Mouse (Mus musculus) thymus, postnatal 4 days (tissue): ENCODE data around the gene Dcst2.

Experiments
- DNase-seq: peaks from one replicate; pipeline ENCODE4 v3.0.0; 2021

The Dcst2 gene

GRCm38 (mm10) chr3:89417840-89418169 is 56.0 kb downstream of the Dcst2 start:
- DNase-seq = no peak

- peak; percentile 89 for DNase-seq
Observed at GRCm38 (mm10) chr3:89418170-89418860, 56.5 kb downstream of the Dcst2 start, which contains the start of the genes Cks1b and Shc1. Gene Cks1b, minus strand, starts transcription at chr3:89418383. Gene Shc1, plus strand, starts transcription at chr3:89418443.

- peak; percentile 59 for DNase-seq
Observed at GRCm38 (mm10) chr3:89418861-89419250, 57.1 kb downstream of the Dcst2 start.

- no peak for DNase-seq
Observed at GRCm38 (mm10) chr3:89419571-89419970, 57.8 kb downstream of the Dcst2 start.

- no peak for DNase-seq
Observed at GRCm38 (mm10) chr3:89419981-89420380, 58.2 kb downstream of the Dcst2 start.

- no peak for DNase-seq
Observed at GRCm38 (mm10) chr3:89420421-89420820, 58.6 kb downstream of the Dcst2 start.

- DNase-seq = no peak
Observed at GRCm38 (mm10) chr3:89421002-89421774, 59.4 kb downstream of the Dcst2 start.

- no peak for DNase-seq
Observed at GRCm38 (mm10) chr3:89421810-89422473, 60.2 kb downstream of the Dcst2 start.

- no peak for DNase-seq
Observed at GRCm38 (mm10) chr3:89422556-89423205, 60.9 kb downstream of the Dcst2 start.

- DNase-seq = no peak
Observed at GRCm38 (mm10) chr3:89424416-89425140, 62.8 kb downstream of the Dcst2 start.

- DNase-seq = no peak
Observed at GRCm38 (mm10) chr3:89425141-89425525, 63.4 kb downstream of the Dcst2 start.

- DNase-seq = no peak
Observed at GRCm38 (mm10) chr3:89425876-89426275, 64.1 kb downstream of the Dcst2 start.
